Mouse (Mus musculus) testis, adult 2 months (tissue): Measurements from ENCODE around the gene Zfp651.

ENCODE experiments used
- CTCF ChIP-seq: fragments of 200-500 bp; IDR thresholded peaks from 2 replicates; pipeline ENCODE4 v1.5.1; 2012; ENCODE audit warnings: low read depth, mild to moderate bottlenecking, inconsistent platforms, low read length, moderate library complexity; ENCODE audit not compliant: control insufficient read depth, insufficient read depth, insufficient replicate concordance
- POLR2A ChIP-seq: fragments of 200-500 bp; IDR thresholded peaks from 2 replicates; pipeline ENCODE4 v1.6.1; 2012; ENCODE audit warnings: low read depth, mild to moderate bottlenecking, inconsistent platforms, low read length, moderate library complexity; ENCODE audit not compliant: control insufficient read depth

- TF ChIP-seq CTCF (no peak), POLR2A (no peak)
Observed at GRCm38 (mm10) chr9:121752774-121753173, 6.4 kb upstream of the Zfp651 start.
